Mouse (Mus musculus) liver, adult 2 months (tissue): ENCODE measurements around the gene Ptger1.

Experiments used
- CTCF ChIP-seq: fragments of 200-500 bp; IDR thresholded peaks from 2 replicates; pipeline ENCODE4 v1.5.1; 2011; ENCODE audit warnings: low read depth, low read length, control low read depth
- POLR2A ChIP-seq: fragments of 200-500 bp; IDR thresholded peaks from 2 replicates; pipeline ENCODE4 v1.6.1; 2011; ENCODE audit warnings: low read length, control low read depth; ENCODE audit not compliant: insufficient read depth; ENCODE audit errors: extremely low read depth

- TF ChIP-seq CTCF, result no peak
- no peak for TF ChIP-seq POLR2A
Measured at GRCm38 (mm10) chr8:83664096-83664495, 2.4 kb upstream of the Ptger1 start.
